ENCODE assay signal across 8 mouse cellular contexts in genomic region chr16:63864463-63864976, GRCm38 (mm10). TPM values are rescaled to one million over a fixed set of nuclear protein-coding genes. Genes with fewer than 3 reads are reported as not detected.
DNase-seq lines count a peak whose midpoint lies in the region; ATAC-seq lines count a peak whose summit lies in the region.

No protein-coding gene starts in this region.

- no peaks in the 10 kb centered on the region for H3K36me3 ChIP-seq in heart, embryonic 13.5 days
- H3K36me3 ChIP-seq in hindbrain, embryonic 10.5 days: no peaks in the 10 kb centered on the region
- no peaks in the 10 kb centered on the region for H3K36me3 ChIP-seq in midbrain, embryonic 10.5 days

- H3K4me1 ChIP-seq in heart, embryonic 13.5 days: peaks cover 8% of the 10 kb centered on the region
- peaks cover 3% of the 10 kb centered on the region; the same call in 1 of the 2 replicates for H3K4me1 ChIP-seq in brown adipose tissue, adult 24 weeks (ENCODE audit: control insufficient read depth, insufficient read depth, insufficient read length, low read length)
- peaks cover 12% of the 10 kb centered on the region; the same call in 1 of the 2 replicates for H3K4me1 ChIP-seq in hindbrain, embryonic 10.5 days (replicated peaks)
- peaks cover 20% of the 10 kb centered on the region for H3K4me1 ChIP-seq in midbrain, embryonic 10.5 days

- ATAC-seq in heart, embryonic 13.5 days (ENCODE audit: extremely low read depth, insufficient number of reproducible peaks, low FRiP score, low TSS enrichment): no peak
- no peak for ATAC-seq in erythroblast, adult 5-6 weeks (replicated peaks; ENCODE audit: low FRiP score, poor library complexity, severe bottlenecking)

- no peak overlapping the region for H3K27ac ChIP-seq in heart, embryonic 13.5 days (replicated peaks)
- no peak overlapping the region for H3K27ac ChIP-seq in brown adipose tissue, adult 24 weeks (replicated peaks; ENCODE audit: low read depth, low read length)
- peak overlapping the region; percentile 79 for H3K27ac ChIP-seq in hindbrain, embryonic 10.5 days
- H3K27ac ChIP-seq in midbrain, embryonic 10.5 days (replicated peaks): peak overlapping the region; percentile 70; the same call in 1 of the 2 replicates

- 30% methylated on average over 7 of the region's 7 CpGs for WGBS in heart, embryonic 13.5 days
- 39% methylated on average over 7 of the region's 7 CpGs for WGBS in hindbrain, embryonic 10.5 days
- 37% methylated on average over 7 of the region's 7 CpGs for WGBS in midbrain, embryonic 10.5 days

- H3K27me3 ChIP-seq in heart, embryonic 13.5 days (replicated peaks): no peaks in the 10 kb centered on the region
- H3K27me3 ChIP-seq in hindbrain, embryonic 10.5 days (ENCODE audit: insufficient read depth, poor library complexity, severe bottlenecking): peaks cover 43% of the 10 kb centered on the region
- peaks cover 86% of the 10 kb centered on the region for H3K27me3 ChIP-seq in midbrain, embryonic 10.5 days (ENCODE audit: low read depth, poor library complexity, severe bottlenecking)

- H3K4me2 ChIP-seq in heart, embryonic 13.5 days: peak overlapping the region; percentile 90

- DNase-seq in heart, postnatal 36 days: no peak
- DNase-seq in hindbrain, embryonic 10.5 days (ENCODE audit: low spot score): peak; percentile 5
- no peak for DNase-seq in midbrain, embryonic 10.5 days (ENCODE audit: low spot score)
- DNase-seq in layer of hippocampus, postnatal 36 days: no peak
- no peak for DNase-seq in frontal cortex, postnatal 10 days (ENCODE audit: low spot score in 2 of 2)

- H3K4me3 ChIP-seq in heart, embryonic 13.5 days: peak overlapping the region; percentile 73
- peak overlapping the region; percentile 50; the same call in 1 of the 2 replicates for H3K4me3 ChIP-seq in brown adipose tissue, adult 24 weeks (ENCODE audit: insufficient read depth, low read depth, low read length)
- H3K4me3 ChIP-seq in hindbrain, embryonic 10.5 days: peak overlapping the region; percentile 67
- H3K4me3 ChIP-seq in midbrain, embryonic 10.5 days: peak overlapping the region; percentile 69

- H3K9me3 ChIP-seq in heart, embryonic 13.5 days: no peaks in the 10 kb centered on the region
- H3K9me3 ChIP-seq in hindbrain, embryonic 10.5 days: no peaks in the 10 kb centered on the region
- H3K9me3 ChIP-seq in midbrain, embryonic 10.5 days (replicated peaks): no peaks in the 10 kb centered on the region

- intact Hi-C loops in heart, postnatal 36 days (cut with DNase I): no loop called here

- H3K9ac ChIP-seq in heart, embryonic 13.5 days: peak overlapping the region; percentile 79

RNA-seq across cellular contexts. Expression of gene Epha3, which starts 0.5 kb away (rescaled TPM):
- 10.5 and 10.9 TPM in 2 replicates for polyA plus RNA-seq in heart, embryonic 13.5 days (2015; fragmentation: Nextera tagmentation; extraction: Ambion mirVana)
- total RNA-seq in heart, postnatal 36 days (2021): under 1 TPM; 0.33 to 0.89 TPM
- 0.32 TPM in 1 of 2 replicates, not detected in the other for polyA plus RNA-seq in brown adipose tissue, adult 24 weeks (2012; ENCODE audit: insufficient read depth, insufficient read length, missing spikeins)
- 12.9 and 38.4 TPM in 2 replicates for polyA plus RNA-seq in hindbrain, embryonic 10.5 days (2016; fragmentation: Nextera tagmentation; extraction: Ambion mirVana)
- polyA plus RNA-seq in midbrain, embryonic 10.5 days (2016; fragmentation: Nextera tagmentation; extraction: Ambion mirVana): 26.7 and 34.6 TPM in 2 replicates
- total RNA-seq in erythroblast, adult 5-6 weeks (2015; ENCODE audit: low replicate concordance): not detected in 2 replicates
- not detected in 2 replicates for total RNA-seq in erythroblast, adult 5-6 weeks (2017; ENCODE audit: low replicate concordance)
- total RNA-seq in layer of hippocampus, postnatal 36 days (2021): 10 to 100 TPM; 16.3 to 17.3 TPM

Comparison
In these comparisons a context has a peak if more than half of its experiments do, and no peak if none do; other contexts are left out.
1. H3K27ac ChIP-seq: peak in hindbrain, embryonic 10.5 days (single experiment) and midbrain, embryonic 10.5 days (single experiment); none in heart, embryonic 13.5 days (single experiment) and brown adipose tissue, adult 24 weeks (single experiment).
2. Peak in every context shown above with its lines, with median percentiles within 50 percentile points of each other: H3K4me3 ChIP-seq.